Mouse (Mus musculus) heart, postnatal 0 days (tissue): ENCODE data around the gene Hexim2. TPM values are rescaled to one million over a fixed set of nuclear protein-coding genes. Genes with fewer than 3 reads are reported as not detected.

Experiments used
- ATAC-seq: fragments of 200-750 bp; cut with Nextera tagmentation; 2 replicates; pipeline ENCODE4 v1.8.0; 2017; ENCODE audit warnings: low read depth, moderate number of reproducible peaks, moderate library complexity; ENCODE audit not compliant: insufficient read depth
- DNase-seq: peaks from one replicate; pipeline ENCODE4 v3.0.0-alpha.2; 2016; ENCODE audit warnings: low spot score
- H3K27ac ChIP-seq: fragments of 300-500 bp; sonication (generic); 2 replicates; pipeline ENCODE4 v1.5.1; 2014; ENCODE audit warnings: low read depth, mild to moderate bottlenecking
- H3K27me3 ChIP-seq: fragments of 300-500 bp; sonication (generic); 2 replicates; pipeline ENCODE4 v1.6.1; 2014; ENCODE audit warnings: low read length, mixed read lengths; ENCODE audit not compliant: control insufficient read depth, insufficient read depth
- H3K36me3 ChIP-seq: fragments of 300-500 bp; sonication (generic); replicated peaks from 2 replicates; pipeline ENCODE4 v1.6.1; 2014; ENCODE audit warnings: low read length, mixed read lengths; ENCODE audit not compliant: control insufficient read depth, insufficient read depth
- H3K4me1 ChIP-seq: fragments of 300-500 bp; sonication (generic); 2 replicates; pipeline ENCODE4 v1.6.1; 2014; ENCODE audit warnings: antibody characterized with exemption; ENCODE audit not compliant: control insufficient read depth, insufficient read depth
- H3K4me2 ChIP-seq: fragments of 300-500 bp; sonication (generic); 2 replicates; pipeline ENCODE4 v1.6.1; 2014; ENCODE audit warnings: low read depth, mild to moderate bottlenecking, low read length, moderate library complexity
- H3K4me3 ChIP-seq: fragments of 300-500 bp; sonication (generic); 2 replicates; pipeline ENCODE4 v1.5.1; 2014; ENCODE audit warnings: low read depth, low read length
- H3K9ac ChIP-seq: fragments of 300-500 bp; sonication (generic); replicated peaks from 2 replicates; pipeline ENCODE4 v1.6.1; 2014; ENCODE audit warnings: low read depth, low read length, mixed read lengths
- H3K9me3 ChIP-seq: fragments of 300-500 bp; sonication (generic); replicated peaks from 2 replicates; pipeline ENCODE4 v1.6.1; 2016; ENCODE audit warnings: low read length; ENCODE audit not compliant: control insufficient read depth
- CTCF ChIP-seq: IDR thresholded peaks from 2 replicates; pipeline ENCODE4 v1.5.1; 2016; ENCODE audit warnings: antibody characterized with exemption, control low read depth, low read depth
- EP300 ChIP-seq: IDR thresholded peaks from 2 replicates; pipeline ENCODE4 v1.6.1; 2016; ENCODE audit warnings: antibody characterized with exemption, low read depth
- WGBS: fragments of 180-500 bp; shearing (Covaris S2); extraction: QIAGEN DNeasy Blood & Tissue Kit; methylation state at CpG from one replicate; pipeline ENCODE4 v1.1.7; 2014; 5-methylcytosine and 5-hydroxymethylcytosine counted together
- polyA plus RNA-seq: library from polyadenylated mRNA; unstranded; fragments of >200 nt; fragmentation: Nextera tagmentation; extraction: Ambion mirVana; gene quantifications from 2 replicates; pipeline ENCODE4 v1.2.1, GENCODE M21; 2015
- total RNA-seq: library from RNA; depleted of rRNA; stranded (reverse); fragments of >200 nt; gene quantifications from 2 replicates; pipeline ENCODE4 v1.2.3, GENCODE M21; 2014; ENCODE audit warnings: low replicate concordance

The Hexim2 gene
- total and polyA plus RNA-seq, 2 experiments from 2014 or later: 1.6 to 4.2 TPM

DNA sequence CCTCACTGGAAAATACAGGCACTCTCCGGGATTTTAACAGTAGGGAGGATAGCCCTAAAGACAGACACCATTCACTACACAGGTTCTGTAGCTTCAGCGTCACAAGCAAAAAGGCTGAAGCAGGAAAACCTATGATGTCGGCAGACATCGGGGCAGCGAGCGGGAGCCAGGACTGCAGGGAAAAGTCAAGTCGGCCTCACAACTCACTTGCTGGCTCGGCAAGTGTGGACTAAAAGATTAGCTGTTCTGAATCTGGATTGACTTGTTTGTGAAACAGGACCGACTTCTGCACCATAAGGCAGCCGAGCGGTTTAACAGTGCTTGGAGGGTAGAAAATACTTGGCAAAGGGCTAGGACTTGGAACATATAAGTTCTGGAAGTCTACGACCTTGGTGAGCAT, 19.2 kb upstream of the Hexim2 start:
- Histone ChIP-seq H3K27ac (peak overlapping the region; percentile 69; the same call in 1 of the 2 replicates), H3K36me3 (no peaks in the 10 kb centered on the region), H3K4me2 (peak overlapping the region; percentile 86), H3K9me3 (no peaks in the 10 kb centered on the region), H3K4me1 (peaks cover 21% of the 10 kb centered on the region), H3K4me3 (no peak overlapping the region), H3K27me3 (no peaks in the 10 kb centered on the region), H3K9ac (no peak overlapping the region; the same call in 1 of the 2 replicates)
- ATAC-seq (no peak), DNase-seq (no peak)
- 47% methylated on average over 12 of the region's 12 CpGs for WGBS
- TF ChIP-seq CTCF (no peak), EP300 (no peak)

DNA sequence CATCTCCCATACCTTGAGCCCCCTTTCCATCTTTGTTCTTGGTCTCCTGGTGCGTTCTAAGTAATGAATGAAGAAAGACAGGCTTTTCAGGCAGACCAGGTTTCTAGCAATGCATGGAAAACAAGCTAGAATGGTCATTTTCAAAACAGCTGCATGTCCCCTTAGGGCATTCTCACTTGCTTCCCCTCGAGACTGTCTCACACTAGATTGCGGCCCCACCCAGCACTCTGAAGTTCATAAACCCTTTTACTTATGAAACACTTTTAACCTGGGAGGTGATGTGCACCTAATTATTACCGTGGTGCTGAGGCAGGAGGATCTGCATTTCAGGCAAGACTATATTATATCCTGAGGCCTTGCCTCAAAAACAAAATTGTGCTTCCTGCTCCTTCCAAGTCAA, 18.5 kb upstream of the Hexim2 start:
- no peak overlapping the region for H3K4me3 ChIP-seq
- no peak overlapping the region for H3K4me2 ChIP-seq
- ATAC-seq: no peak
- no peak for TF ChIP-seq CTCF
- no peak for TF ChIP-seq EP300
- H3K36me3 ChIP-seq: no peaks in the 10 kb centered on the region
- 80% methylated on average over 4 of the region's 4 CpGs for WGBS
- peaks cover 25% of the 10 kb centered on the region for H3K4me1 ChIP-seq
- H3K27me3 ChIP-seq: no peaks in the 10 kb centered on the region
- H3K9me3 ChIP-seq: no peaks in the 10 kb centered on the region
- no peak overlapping the region for H3K9ac ChIP-seq
- DNase-seq: no peak
- no peak overlapping the region for H3K27ac ChIP-seq

DNA sequence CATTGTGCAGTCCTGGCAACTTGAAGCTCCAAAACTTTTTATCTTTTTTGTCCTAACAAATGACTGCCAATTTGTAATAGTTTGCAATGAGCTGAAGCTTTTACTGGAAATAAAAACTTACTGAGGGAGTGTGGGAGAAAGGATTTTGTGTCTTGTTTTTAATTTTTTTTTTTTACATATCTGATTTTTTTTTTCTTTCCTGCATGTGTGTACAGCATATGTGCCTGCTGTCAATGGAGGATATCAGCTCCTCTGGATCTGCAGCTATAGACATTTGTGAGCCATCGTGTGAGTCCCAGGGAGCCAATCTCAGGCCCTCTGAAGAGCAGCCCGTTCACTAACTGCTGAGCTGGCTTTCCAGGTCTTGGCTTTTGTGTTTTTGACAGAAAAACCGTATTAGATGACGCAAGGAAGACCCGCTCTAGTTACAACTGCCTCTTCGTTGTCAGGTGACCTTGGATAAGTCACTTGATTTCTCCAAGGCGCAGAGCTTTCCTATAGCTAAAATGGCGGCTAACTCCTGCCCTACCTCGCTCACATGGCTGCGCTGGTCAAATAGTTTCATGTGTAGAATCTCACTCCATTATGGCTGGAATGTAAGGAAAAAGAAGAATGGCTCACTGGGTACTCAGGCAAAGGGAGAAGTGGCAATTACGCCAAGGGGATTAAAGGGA, 17.8 kb upstream of the Hexim2 start:
- ATAC-seq: no peak
- Histone ChIP-seq H3K9me3 (no peaks in the 10 kb centered on the region), H3K27ac (peak overlapping the region; percentile 86), H3K9ac (0 out of 2 replicates have a peak overlapping the region, but pooled peaks have one; percentile 68), H3K4me2 (peak overlapping the region; percentile 63), H3K36me3 (no peaks in the 10 kb centered on the region), H3K27me3 (no peaks in the 10 kb centered on the region), H3K4me3 (peak overlapping the region; percentile 56), H3K4me1 (peaks cover 25% of the 10 kb centered on the region)
- 85% methylated on average over 11 of the region's 11 CpGs for WGBS
- TF ChIP-seq EP300 (no peak), CTCF (no peak)
- DNase-seq: no peak

DNA sequence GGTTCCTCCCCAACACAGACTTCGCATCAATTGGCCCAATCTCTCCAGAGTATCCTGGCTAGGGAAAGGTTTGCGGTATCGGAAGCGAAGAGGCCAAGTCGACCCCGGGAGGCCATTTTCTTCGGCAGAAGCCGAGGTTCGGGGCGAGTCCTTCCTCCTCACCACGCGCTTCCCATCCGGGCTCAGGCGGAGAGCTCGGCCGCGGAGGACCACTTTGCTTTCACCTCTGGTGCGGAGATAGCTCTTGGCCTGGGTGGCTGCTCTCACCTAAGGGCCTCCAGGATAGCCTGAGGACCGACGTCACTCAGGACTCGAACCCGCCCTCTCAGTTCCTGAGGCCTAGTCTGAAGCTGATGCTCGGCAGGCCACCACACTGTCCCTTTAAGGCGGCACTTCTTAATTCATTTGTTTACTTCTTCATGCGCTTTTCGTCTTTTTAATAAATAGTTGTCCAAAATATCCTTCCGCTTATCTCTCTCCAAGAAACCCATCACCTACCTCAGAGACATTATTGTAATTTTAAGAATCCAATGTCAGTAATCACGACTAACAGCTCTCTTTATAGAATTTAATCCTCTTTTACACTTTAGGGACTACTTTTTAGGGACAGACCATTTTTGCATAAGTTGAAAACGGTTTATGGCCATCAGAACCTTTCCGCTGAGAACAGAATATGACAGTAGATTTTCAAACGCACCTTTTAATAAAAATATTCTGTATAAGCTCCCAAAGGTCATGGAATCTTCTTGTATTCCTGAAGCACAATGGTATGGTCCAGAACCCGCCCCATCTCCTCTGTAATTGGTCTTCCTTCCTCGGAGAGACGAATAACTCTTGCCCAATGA, 16.8 kb upstream of the Hexim2 start:
- TF ChIP-seq CTCF: no peak
- peak; percentile 81 for TF ChIP-seq EP300
- DNase-seq (peak; percentile 88), ATAC-seq (peak; percentile 52)
- H3K36me3 ChIP-seq: no peaks in the 10 kb centered on the region
- H3K4me2 ChIP-seq: peak overlapping the region; percentile 63
- H3K4me1 ChIP-seq: peaks cover 25% of the 10 kb centered on the region
- peak overlapping the region; percentile 68 for H3K9ac ChIP-seq
- H3K27ac ChIP-seq: peak overlapping the region; percentile 86
- WGBS: under 1% methylated on average over 34 of the region's 34 CpGs
- peak overlapping the region; percentile 56 for H3K4me3 ChIP-seq
- no peaks in the 10 kb centered on the region for H3K9me3 ChIP-seq
- H3K27me3 ChIP-seq: no peaks in the 10 kb centered on the region

DNA sequence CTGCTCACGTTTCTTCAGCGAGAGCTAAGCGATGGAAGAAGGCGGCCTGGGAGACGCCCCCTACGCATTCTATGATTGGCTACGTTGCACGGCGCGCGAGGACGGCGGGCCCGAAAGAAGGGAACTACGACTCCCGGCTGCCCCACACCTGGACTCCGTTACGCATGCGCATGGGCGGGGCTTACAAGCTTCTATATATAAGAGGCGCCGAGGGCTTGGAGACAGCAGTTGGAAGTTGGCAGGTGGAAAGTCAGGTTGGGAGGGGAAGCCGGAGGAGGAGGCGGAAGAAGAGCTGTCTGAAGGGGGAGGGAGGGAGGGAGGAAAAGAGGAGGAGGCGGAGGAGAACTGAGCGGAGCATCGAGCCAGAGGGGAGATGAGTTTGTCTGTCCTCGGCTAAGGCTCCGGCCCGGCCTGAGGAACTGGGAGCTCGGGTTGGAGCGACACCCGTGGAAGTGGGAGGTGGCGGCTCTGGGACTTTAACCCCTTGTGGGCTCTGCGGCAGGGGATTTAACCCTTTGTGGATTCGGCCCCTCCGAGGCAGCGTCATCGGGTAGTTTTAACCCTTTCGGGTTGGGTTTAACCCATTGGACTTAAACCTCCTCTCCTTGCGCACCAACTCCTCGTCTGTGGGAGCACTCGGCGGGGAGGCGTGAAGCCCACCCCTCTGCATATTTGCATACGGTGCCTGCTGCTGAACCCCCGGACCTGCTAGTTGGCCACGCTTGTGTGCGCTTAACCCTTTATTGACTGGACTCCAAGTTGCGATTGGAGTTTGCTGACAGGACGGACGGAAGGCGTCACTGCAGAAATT, 16.0 kb upstream of the Hexim2 start, which contains the start of gene Hexim1:
Hexim1 (plus strand) TSS at position 224 of the 811 bp plus-strand sequence.
- peak within 1 kb of the TSS; percentile 86 for H3K27ac ChIP-seq
- no peak for TF ChIP-seq EP300
- TF ChIP-seq CTCF: no peak
- peak within 1 kb of the TSS; percentile 98 for H3K4me2 ChIP-seq
- H3K4me1 ChIP-seq: peaks cover 23% of the 10 kb centered on the region
- H3K4me3 ChIP-seq: peak within 1 kb of the TSS; percentile 71
- peak within 1 kb of the TSS; percentile 80 for H3K9ac ChIP-seq
- H3K36me3 ChIP-seq: no peaks in the 10 kb centered on the region
- H3K9me3 ChIP-seq: no peaks in the 10 kb centered on the region
- no peaks in the 10 kb centered on the region for H3K27me3 ChIP-seq
- ATAC-seq (peak; percentile 91), DNase-seq (peak; percentile 100)
- under 1% methylated on average over 52 of the region's 53 CpGs for WGBS
